Mouse (Mus musculus) CH12.LX (cell line): ENCODE measurements around the gene Enkur.

Source experiments
- CHD1 ChIP-seq: IDR thresholded peaks from 2 replicates; pipeline ENCODE4 v1.6.1; 2012; ENCODE audit warnings: low read depth, low read length, improper control_type of control experiment, inconsistent platforms
- CTCF ChIP-seq, 2 experiments: IDR thresholded peaks in 1 of 2; conservative IDR thresholded peaks in 1 of 2; 2 replicates each; pipeline ENCODE4 v1.5.1; 2011 to 2012; ENCODE audit warnings: low read depth in 2 of 2, low read length in 2 of 2, improper control_type of control experiment in 1 of 2, inconsistent platforms in 1 of 2, mild to moderate bottlenecking in 1 of 2, moderate library complexity in 1 of 2
- MAX ChIP-seq: IDR thresholded peaks from 2 replicates; pipeline ENCODE4 v1.6.1; 2011; ENCODE audit warnings: low read length, improper control_type of control experiment
- NELFE ChIP-seq: IDR thresholded peaks from 2 replicates; pipeline ENCODE4 v1.6.1; 2011; ENCODE audit warnings: low read depth, low read length, improper control_type of control experiment
- POLR2A ChIP-seq: IDR thresholded peaks from 2 replicates; pipeline ENCODE4 v1.6.1; 2011; ENCODE audit warnings: low read depth, mild to moderate bottlenecking, improper control_type of control experiment, low read length
- ZKSCAN1 ChIP-seq: IDR thresholded peaks from 2 replicates; pipeline ENCODE4 v1.6.1; 2012; ENCODE audit warnings: low read depth, inconsistent platforms, low read length, improper control_type of control experiment, borderline replicate concordance
- ZNF384 ChIP-seq: IDR thresholded peaks from 2 replicates; pipeline ENCODE4 v1.6.1; 2012; ENCODE audit warnings: low read depth, low read length, improper control_type of control experiment, inconsistent platforms

GRCm38 (mm10) chr2:21211361-21211760, 6.2 kb upstream of the Enkur start:
- TF ChIP-seq NELFE (no peak), CHD1 (no peak), ZKSCAN1 (no peak), ZNF384 (no peak), CTCF (conservative IDR thresholded peaks at IDR 0.05 in 1 of 2, IDR thresholded peaks at IDR 0.05 in 1 of 2; ENCODE audit: low read depth in 2 of 2, low read length in 2 of 2) (no peak), MAX (no peak), POLR2A (no peak)
